Mouse (Mus musculus) E14TG2a.4 (cell line): ENCODE measurements around the gene Higd1c.

Experiments
- CTCF ChIP-seq: conservative IDR thresholded peaks from 2 replicates; pipeline ENCODE4 v1.5.1; 2014; ENCODE audit warnings: low read length
- POU5F1 ChIP-seq: IDR thresholded peaks from 2 replicates; pipeline ENCODE4 v1.6.1; 2014; ENCODE audit warnings: low read length, borderline replicate concordance

- TF ChIP-seq CTCF (no peak), POU5F1 (no peak)
Measured at GRCm38 (mm10) chr15:100380104-100380503, 15.8 kb downstream of the Higd1c start.
